Mouse (Mus musculus) thymus, adult 2 months (tissue): ENCODE results near the gene Fbxl8.

Experiments
- CTCF ChIP-seq: fragments of 200-500 bp; IDR thresholded peaks from 2 replicates; pipeline ENCODE4 v1.5.1; 2012; ENCODE audit warnings: mild to moderate bottlenecking, control low read depth, low read length, moderate library complexity, borderline replicate concordance; ENCODE audit not compliant: control insufficient read depth, poor library complexity, insufficient read depth; ENCODE audit errors: extremely low read depth
- POLR2A ChIP-seq: fragments of 200-500 bp; IDR thresholded peaks from 2 replicates; pipeline ENCODE4 v1.6.1; 2012; ENCODE audit warnings: mild to moderate bottlenecking, low read length, control low read depth, moderate library complexity; ENCODE audit not compliant: control insufficient read depth, poor library complexity, insufficient read depth; ENCODE audit errors: extremely low read depth

- TF ChIP-seq CTCF (no peak), POLR2A (no peak)
Measured at GRCm38 (mm10) chr8:105308428-105308827, 44.0 kb downstream of the Fbxl8 start.
